Mouse (Mus musculus) forebrain, embryonic 16.5 days (tissue): ENCODE data around the gene Tcl1b2. TPM values are rescaled to one million over a fixed set of nuclear protein-coding genes. Genes with fewer than 3 reads are reported as not detected.
"Not testable (repeated sequence)": the region's sequence is repeated elsewhere in the genome, so short reads cannot be mapped to it uniquely, and the experiment has no call there.

Experiments
- ATAC-seq: fragments of 200-750 bp; cut with Nextera tagmentation; 2 replicates; pipeline ENCODE4 v1.8.0; 2017; ENCODE audit warnings: mild to moderate bottlenecking, moderate library complexity
- H3K27ac ChIP-seq: fragments of 300-500 bp; sonication (generic); 2 replicates; pipeline ENCODE4 v1.5.1; 2014; ENCODE audit warnings: low read length, control low read depth
- H3K27me3 ChIP-seq: fragments of 300-500 bp; sonication (generic); replicated peaks from 2 replicates; pipeline ENCODE4 v1.6.1; 2014; ENCODE audit warnings: low read length; ENCODE audit not compliant: control insufficient read depth, insufficient read depth
- H3K36me3 ChIP-seq: fragments of 300-500 bp; sonication (generic); 2 replicates; pipeline ENCODE4 v1.6.1; 2014; ENCODE audit not compliant: control insufficient read depth, insufficient read depth
- H3K4me1 ChIP-seq: fragments of 300-500 bp; sonication (generic); replicated peaks from 2 replicates; pipeline ENCODE4 v1.6.1; 2014; ENCODE audit warnings: low read length; ENCODE audit not compliant: control insufficient read depth, insufficient read depth
- H3K4me2 ChIP-seq: fragments of 300-500 bp; sonication (generic); 2 replicates; pipeline ENCODE4 v1.6.1; 2014; ENCODE audit warnings: mild to moderate bottlenecking, low read length, control low read depth
- H3K4me3 ChIP-seq: fragments of 300-500 bp; sonication (generic); replicated peaks from 2 replicates; pipeline ENCODE4 v1.5.1; 2014; ENCODE audit warnings: mild to moderate bottlenecking, low read length, control low read depth
- H3K9ac ChIP-seq: fragments of 300-500 bp; sonication (generic); replicated peaks from 2 replicates; pipeline ENCODE4 v1.6.1; 2014; ENCODE audit warnings: low read depth, low read length, control low read depth
- H3K9me3 ChIP-seq: fragments of 300-500 bp; sonication (generic); 2 replicates; pipeline ENCODE4 v1.6.1; 2016; ENCODE audit warnings: low read length; ENCODE audit not compliant: control insufficient read depth
- WGBS: fragments of 180-500 bp; shearing (Covaris S2); extraction: QIAGEN DNeasy Blood & Tissue Kit; methylation state at CpG from one replicate; pipeline ENCODE4 v1.1.7; 2014; 5-methylcytosine and 5-hydroxymethylcytosine counted together
- polyA plus RNA-seq: library from polyadenylated mRNA; unstranded; fragments of >200 nt; fragmentation: Nextera tagmentation; extraction: Ambion mirVana; gene quantifications from 2 replicates; pipeline ENCODE4 v1.2.1, GENCODE M21; 2015

Gene Tcl1b2
- polyA plus RNA-seq, 1 experiment from 2014 or later, result not detected

GRCm38 (mm10) chr12:105155286-105155685 is 9.5 kb downstream of the Tcl1b2 start:
- not testable (repeated sequence) for H3K9ac ChIP-seq, H3K4me2 ChIP-seq, H3K4me1 ChIP-seq, H3K36me3 ChIP-seq, H3K27me3 ChIP-seq, H3K4me3 ChIP-seq, H3K27ac ChIP-seq, H3K9me3 ChIP-seq, ATAC-seq
- 85% methylated on average over 4 of the region's 4 CpGs for WGBS

- 86% methylated on average over 6 of the region's 6 CpGs for WGBS
Observed at GRCm38 (mm10) chr12:105158842-105159241, 13.0 kb downstream of the Tcl1b2 start.

GRCm38 (mm10) chr12:105159390-105159789 is 13.6 kb downstream of the Tcl1b2 start, which contains the start of gene Tcl1b1:
Gene Tcl1b1, plus strand, starts transcription at chr12:105159690.
- no peak within 1 kb of the TSS for H3K4me3 ChIP-seq
- H3K4me2 ChIP-seq, result no peak within 1 kb of the TSS
- no peak within 1 kb of the TSS for H3K27ac ChIP-seq
- H3K27me3 ChIP-seq, result no peaks in the 10 kb centered on the region
- no peak within 1 kb of the TSS for H3K9ac ChIP-seq
- WGBS, result 86% methylated on average over 4 of the region's 4 CpGs
- H3K36me3 ChIP-seq, result no peaks in the 10 kb centered on the region
- no peaks in the 10 kb centered on the region for H3K9me3 ChIP-seq
- no peaks in the 10 kb centered on the region for H3K4me1 ChIP-seq
- no peak for ATAC-seq

More at GRCm38 (mm10) chr12:105158842-105159241, 13.0 kb downstream of the Tcl1b2 start:
- Histone ChIP-seq H3K9me3 (no peaks in the 10 kb centered on the region), H3K27me3 (no peaks in the 10 kb centered on the region), H3K27ac (no peak overlapping the region), H3K4me2 (no peak overlapping the region), H3K4me3 (no peak overlapping the region), H3K36me3 (no peaks in the 10 kb centered on the region), H3K4me1 (no peaks in the 10 kb centered on the region), H3K9ac (no peak overlapping the region)
- ATAC-seq, result no peak

GRCm38 (mm10) chr12:105166734-105167133 is 20.9 kb downstream of the Tcl1b2 start:
- Histone ChIP-seq H3K27ac (no peak overlapping the region), H3K4me2 (no peak overlapping the region), H3K9me3 (no peaks in the 10 kb centered on the region), H3K4me1 (no peaks in the 10 kb centered on the region), H3K9ac (no peak overlapping the region), H3K36me3 (no peaks in the 10 kb centered on the region), H3K27me3 (no peaks in the 10 kb centered on the region), H3K4me3 (no peak overlapping the region)
- 77% methylated on average over 3 of the region's 3 CpGs for WGBS
- no peak for ATAC-seq

GRCm38 (mm10) chr12:105173366-105173765 is 27.6 kb downstream of the Tcl1b2 start:
- Histone ChIP-seq H3K27ac (no peak overlapping the region), H3K4me1 (no peaks in the 10 kb centered on the region), H3K9ac (no peak overlapping the region), H3K9me3 (no peaks in the 10 kb centered on the region), H3K4me2 (no peak overlapping the region), H3K4me3 (no peak overlapping the region), H3K36me3 (no peaks in the 10 kb centered on the region), H3K27me3 (no peaks in the 10 kb centered on the region)
- 89% methylated on average over 2 of the region's 2 CpGs for WGBS
- no peak for ATAC-seq

- 29% methylated on average over 2 of the region's 2 CpGs for WGBS
- ATAC-seq, H3K9me3 ChIP-seq, H3K4me3 ChIP-seq, H3K27ac ChIP-seq, H3K4me2 ChIP-seq, H3K9ac ChIP-seq, H3K36me3 ChIP-seq, H3K4me1 ChIP-seq, H3K27me3 ChIP-seq: not testable (repeated sequence)
Observed at GRCm38 (mm10) chr12:105174318-105174717, 28.5 kb downstream of the Tcl1b2 start.

- 78% methylated on average over 3 of the region's 3 CpGs for WGBS
- H3K4me1 ChIP-seq, H3K27me3 ChIP-seq, H3K4me2 ChIP-seq, H3K9ac ChIP-seq, H3K9me3 ChIP-seq, H3K36me3 ChIP-seq, H3K4me3 ChIP-seq, H3K27ac ChIP-seq, ATAC-seq: not testable (repeated sequence)
Observed at GRCm38 (mm10) chr12:105176044-105176443, 30.2 kb downstream of the Tcl1b2 start, which contains the start of gene Tcl1b5. Gene Tcl1b5, plus strand, starts transcription at chr12:105176344.

- not testable (repeated sequence) for H3K36me3 ChIP-seq, H3K4me2 ChIP-seq, ATAC-seq, H3K4me1 ChIP-seq, H3K9ac ChIP-seq, H3K4me3 ChIP-seq, H3K27ac ChIP-seq, H3K27me3 ChIP-seq, H3K9me3 ChIP-seq
- 72% methylated on average over 4 of the region's 4 CpGs for WGBS
Observed at GRCm38 (mm10) chr12:105181040-105181644, 35.3 kb downstream of the Tcl1b2 start.

GRCm38 (mm10) chr12:105188980-105189379 is 43.2 kb downstream of the Tcl1b2 start:
- H3K4me2 ChIP-seq, H3K36me3 ChIP-seq, ATAC-seq, H3K9ac ChIP-seq, H3K4me3 ChIP-seq, H3K9me3 ChIP-seq, H3K27me3 ChIP-seq, H3K27ac ChIP-seq, H3K4me1 ChIP-seq: not testable (repeated sequence)
- WGBS, result 46% methylated on average over 2 of the region's 2 CpGs

GRCm38 (mm10) chr12:105190743-105191142 is 44.9 kb downstream of the Tcl1b2 start, which contains the start of gene Tcl1b3:
Gene Tcl1b3, plus strand, starts transcription at chr12:105191043.
- not testable (repeated sequence) for H3K4me2 ChIP-seq, H3K9ac ChIP-seq, H3K36me3 ChIP-seq, H3K9me3 ChIP-seq, H3K27me3 ChIP-seq, ATAC-seq, H3K4me1 ChIP-seq, H3K4me3 ChIP-seq, H3K27ac ChIP-seq
- WGBS, result 91% methylated on average over 6 of the region's 6 CpGs
